9 mouse cellular contexts compared by ENCODE assay signal in genomic region chr4:44511682-44512081, GRCm38 (mm10).
DNase-seq lines count a peak whose midpoint lies in the region; ATAC-seq lines count a peak whose summit lies in the region.
"Had no signal": no experiment of that assay in that cellular context is flagged by ENCODE, and none has a peak within 500 bp of the region (broad histone marks: within the 10 kb centered on the region; RNA-seq: fewer than 3 reads in every experiment).

No protein-coding gene starts in this region.

- H3K36me3 ChIP-seq in liver, embryonic 12.5 days: no peaks in the 10 kb centered on the region
- no peaks in the 10 kb centered on the region for H3K36me3 ChIP-seq in liver, embryonic 11.5 days (ENCODE audit: control insufficient read depth, insufficient read depth, low read length)

- peaks cover 15% of the 10 kb centered on the region for H3K27me3 ChIP-seq in liver, embryonic 12.5 days (replicated peaks)
- no peaks in the 10 kb centered on the region; the same call in 1 of the 2 replicates for H3K27me3 ChIP-seq in liver, embryonic 11.5 days (replicated peaks; ENCODE audit: control insufficient read depth, insufficient read depth, low read length)

- ATAC-seq in liver, embryonic 12.5 days: no peak
- no peak for ATAC-seq in liver, embryonic 11.5 days (replicated peaks; ENCODE audit: low FRiP score)
- no peak for ATAC-seq in activated CD4-positive, CD25-positive, alpha-beta regulatory T cell, adult 4 months

- no peaks in the 10 kb centered on the region for H3K4me1 ChIP-seq in liver, embryonic 12.5 days
- no peaks in the 10 kb centered on the region for H3K4me1 ChIP-seq in liver, embryonic 11.5 days (replicated peaks; ENCODE audit: control insufficient read depth, insufficient read depth, low read length)

- DNase-seq in liver: peak; percentile 65
- DNase-seq in NIH3T3 (ENCODE audit: low read depth): peak; percentile 75
- DNase-seq in c-Kit-positive CD71-negative TER-119-negative erythroid progenitor cells, embryonic 14.5 days (ENCODE audit: low read depth): peak; percentile 50
- DNase-seq in liver, embryonic 11.5 days (ENCODE audit: low spot score): peak; percentile 59
- no peak for DNase-seq in Muller cell, postnatal 12 days (ENCODE audit: inconsistent ontology term)

- no peaks in the 10 kb centered on the region for H3K9me3 ChIP-seq in liver, embryonic 12.5 days (replicated peaks)
- no peaks in the 10 kb centered on the region for H3K9me3 ChIP-seq in liver, embryonic 11.5 days (ENCODE audit: control insufficient read depth, low read length)

- H3K27ac ChIP-seq in liver, embryonic 12.5 days: no peak overlapping the region
- H3K27ac ChIP-seq in liver, embryonic 11.5 days (ENCODE audit: low read depth, low read length): no peak overlapping the region
- H3K27ac ChIP-seq: macrophage had no signal

- no peak overlapping the region for H3K9ac ChIP-seq in liver, embryonic 12.5 days
- H3K9ac ChIP-seq in liver, embryonic 11.5 days (ENCODE audit: low read depth, low read length): no peak overlapping the region

- no peak overlapping the region for H3K4me2 ChIP-seq in liver, embryonic 12.5 days
- no peak overlapping the region for H3K4me2 ChIP-seq in liver, embryonic 11.5 days

- H3K4me3 ChIP-seq in liver, embryonic 12.5 days: no peak overlapping the region
- no peak overlapping the region for H3K4me3 ChIP-seq in liver, embryonic 11.5 days (ENCODE audit: low read depth, low read length)
- H3K4me3 ChIP-seq: erythroblast, embryonic 14.5 days had no signal

- WGBS in liver, embryonic 12.5 days (ENCODE audit: insufficient replicate concordance): 13% methylated on average over 7 of the region's 7 CpGs
- WGBS in liver, embryonic 11.5 days: 16% methylated on average over 7 of the region's 7 CpGs
